Mouse (Mus musculus) kidney, postnatal 0 days (tissue): Measurements from ENCODE around the gene Col4a1. TPM values are rescaled to one million over a fixed set of nuclear protein-coding genes. Genes with fewer than 3 reads are reported as not detected.

Source experiments
- ATAC-seq: fragments of 200-750 bp; cut with Nextera tagmentation; replicated peaks from 2 replicates; pipeline ENCODE4 v1.8.0; 2017; ENCODE audit warnings: low read depth, moderate number of reproducible peaks, moderate TSS enrichment, moderate library complexity; ENCODE audit not compliant: low FRiP score
- DNase-seq: peaks from one replicate; pipeline ENCODE4 v3.0.0-alpha.2; 2016; ENCODE audit warnings: low spot score
- H3K27ac ChIP-seq: fragments of 300-500 bp; sonication (generic); 2 replicates; pipeline ENCODE4 v1.5.1; 2014; ENCODE audit warnings: mild to moderate bottlenecking
- H3K27me3 ChIP-seq: fragments of 300-500 bp; sonication (generic); 2 replicates; pipeline ENCODE4 v1.6.1; 2014; ENCODE audit warnings: low read length, mixed read lengths; ENCODE audit not compliant: insufficient read depth
- H3K36me3 ChIP-seq: fragments of 300-500 bp; sonication (generic); 2 replicates; pipeline ENCODE4 v1.6.1; 2014; ENCODE audit warnings: low read length, mixed read lengths; ENCODE audit not compliant: insufficient read depth
- H3K4me1 ChIP-seq: fragments of 300-500 bp; sonication (generic); replicated peaks from 2 replicates; pipeline ENCODE4 v1.6.1; 2014; ENCODE audit warnings: antibody characterized with exemption, low read length, mixed read lengths; ENCODE audit not compliant: insufficient read depth
- H3K4me2 ChIP-seq: fragments of 300-500 bp; sonication (generic); 2 replicates; pipeline ENCODE4 v1.6.1; 2014; ENCODE audit warnings: mild to moderate bottlenecking, low read length, moderate library complexity, mixed read lengths
- H3K4me3 ChIP-seq: fragments of 300-500 bp; sonication (generic); replicated peaks from 2 replicates; pipeline ENCODE4 v1.5.1; 2014; ENCODE audit warnings: low read depth, low read length
- H3K9ac ChIP-seq: fragments of 300-500 bp; sonication (generic); 2 replicates; pipeline ENCODE4 v1.6.1; 2014; ENCODE audit warnings: low read depth, low read length
- H3K9me3 ChIP-seq: fragments of 300-500 bp; sonication (generic); replicated peaks from 2 replicates; pipeline ENCODE4 v1.6.1; 2016; ENCODE audit warnings: low read length, inconsistent platforms, mixed read lengths
- CTCF ChIP-seq: IDR thresholded peaks from 2 replicates; pipeline ENCODE4 v1.5.1; 2016; ENCODE audit warnings: antibody characterized with exemption, low read depth, mild to moderate bottlenecking, moderate library complexity
- WGBS: fragments of 180-500 bp; shearing (Covaris S2); extraction: QIAGEN DNeasy Blood & Tissue Kit; methylation state at CpG from one replicate; pipeline ENCODE4 v1.1.7; 2014; 5-methylcytosine and 5-hydroxymethylcytosine counted together
- polyA plus RNA-seq: library from polyadenylated mRNA; unstranded; fragments of >200 nt; fragmentation: Nextera tagmentation; extraction: Ambion mirVana; gene quantifications from 2 replicates; pipeline ENCODE4 v1.2.1, GENCODE M21; 2015

Col4a1 gene
- polyA plus RNA-seq, 1 experiment from 2014 or later, result 305 TPM

DNA sequence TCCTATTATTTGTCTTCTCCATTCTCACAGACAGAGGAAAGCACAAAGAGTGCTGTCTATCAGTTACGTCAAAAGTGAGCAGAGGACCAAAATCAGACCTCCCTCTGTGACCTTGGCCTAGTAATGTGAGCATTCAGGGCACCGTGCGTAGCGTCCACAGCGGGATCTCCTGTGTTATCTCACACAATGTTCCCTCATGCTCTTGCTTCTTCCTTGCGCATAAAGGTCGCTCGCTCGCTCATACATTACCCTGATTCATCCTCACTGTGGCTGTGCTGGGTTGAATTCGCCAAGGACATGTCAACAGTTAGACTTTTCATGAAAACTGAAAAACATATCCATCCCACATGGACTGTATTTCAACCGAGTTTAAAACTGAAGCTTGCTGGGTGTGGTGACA, 115.4 kb downstream of the Col4a1 start:
- ATAC-seq, result no peak
- H3K4me3 ChIP-seq, result no peak overlapping the region
- no peaks in the 10 kb centered on the region for H3K4me1 ChIP-seq
- H3K27me3 ChIP-seq, result no peaks in the 10 kb centered on the region
- DNase-seq, result no peak
- H3K27ac ChIP-seq, result no peak overlapping the region
- no peak overlapping the region for H3K9ac ChIP-seq
- H3K4me2 ChIP-seq, result no peak overlapping the region
- TF ChIP-seq CTCF, result no peak
- WGBS, result 89% methylated on average over 11 of the region's 11 CpGs
- no peaks in the 10 kb centered on the region for H3K9me3 ChIP-seq
- peaks cover 45% of the 10 kb centered on the region for H3K36me3 ChIP-seq

DNA sequence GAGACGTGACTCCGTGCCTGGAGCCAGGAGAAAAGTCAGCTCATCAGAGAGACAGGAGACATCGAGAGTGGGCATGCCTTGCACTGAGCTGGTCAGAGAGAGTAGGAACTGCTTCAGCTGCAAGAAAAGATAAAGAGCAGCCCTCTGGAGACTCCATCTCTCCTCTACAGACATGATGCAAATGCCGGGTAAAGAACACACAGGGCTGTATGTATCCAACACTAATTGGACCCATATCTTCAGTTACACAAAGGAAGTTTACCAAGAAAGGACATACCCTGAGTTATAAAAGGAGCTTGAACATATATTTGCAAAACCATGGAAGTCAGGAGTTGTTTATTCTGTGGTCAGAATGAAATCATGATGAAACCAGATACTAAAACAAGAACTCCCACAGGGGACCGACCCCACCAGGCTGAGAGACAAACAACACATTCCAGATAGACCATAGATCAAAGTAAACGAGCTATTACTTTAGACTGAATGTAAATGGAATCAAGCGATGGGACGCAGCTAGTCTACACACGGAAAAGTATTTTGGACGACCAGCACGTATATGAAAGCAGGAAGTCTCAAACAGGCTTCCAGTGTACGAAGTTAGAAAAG, 119.8 kb downstream of the Col4a1 start:
- 0 out of 2 replicates have a peak overlapping the region, but pooled peaks have one; percentile 39 for H3K27ac ChIP-seq
- no peak for TF ChIP-seq CTCF
- 28% methylated on average over 12 of the region's 12 CpGs for WGBS
- no peak overlapping the region for H3K4me2 ChIP-seq
- DNase-seq (peak; percentile 66), ATAC-seq (no peak)
- no peak overlapping the region for H3K4me3 ChIP-seq
- H3K9me3 ChIP-seq, result no peaks in the 10 kb centered on the region
- no peak overlapping the region for H3K9ac ChIP-seq
- peaks cover 8% of the 10 kb centered on the region; the same call in 1 of the 2 replicates for H3K27me3 ChIP-seq
- H3K4me1 ChIP-seq, result 0 out of 2 replicates have a peak, but pooled peaks cover 3% of the 10 kb centered on the region
- H3K36me3 ChIP-seq, result 0 out of 2 replicates have a peak, but pooled peaks cover 6% of the 10 kb centered on the region

DNA sequence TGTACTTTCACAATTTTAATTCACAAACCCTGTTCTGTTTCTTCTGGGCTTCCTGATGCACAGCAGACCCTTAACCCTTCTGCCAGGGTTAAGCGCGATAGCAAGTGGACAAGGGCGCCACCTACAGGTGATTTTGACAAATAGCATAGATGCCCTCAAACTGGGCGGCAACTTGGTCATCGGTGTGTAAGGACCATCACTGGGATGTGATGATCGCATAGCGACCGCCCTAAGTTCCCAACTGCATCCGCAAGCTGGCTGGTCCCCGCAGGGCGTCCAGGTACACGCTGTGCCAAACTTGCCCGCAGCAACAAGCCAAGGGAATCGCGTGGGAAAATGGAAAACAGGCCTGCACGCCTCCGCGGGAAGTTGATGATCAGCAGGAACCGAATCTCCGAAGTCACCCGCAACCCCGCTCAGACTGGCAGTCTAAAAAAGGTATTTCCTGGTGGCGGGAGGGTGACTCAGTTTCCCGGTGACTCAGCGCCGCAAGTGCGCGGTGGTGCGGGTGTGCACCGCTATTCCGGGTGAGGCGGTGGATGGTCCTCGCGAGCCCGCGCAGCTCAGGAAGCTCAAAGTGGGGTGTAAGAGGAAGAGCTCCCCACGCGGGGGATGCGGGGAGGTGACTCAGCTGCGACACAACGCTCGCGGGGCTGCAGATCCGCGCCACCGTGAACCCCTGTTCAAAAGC, 124.9 kb downstream of the Col4a1 start:
- no peaks in the 10 kb centered on the region for H3K9me3 ChIP-seq
- TF ChIP-seq CTCF, result peak; percentile 98
- WGBS, result 2% methylated on average over 46 of the region's 46 CpGs
- 0 out of 2 replicates have a peak overlapping the region, but pooled peaks have one; percentile 23 for H3K9ac ChIP-seq
- peak; percentile 90 for DNase-seq
- no peaks in the 10 kb centered on the region for H3K36me3 ChIP-seq
- H3K27ac ChIP-seq, result no peak overlapping the region
- peaks cover 5% of the 10 kb centered on the region; the same call in 1 of the 2 replicates for H3K4me1 ChIP-seq
- H3K27me3 ChIP-seq, result peaks cover 10% of the 10 kb centered on the region; the same call in 1 of the 2 replicates
- peak; percentile 50; the same call in 1 of the 2 replicates for ATAC-seq
- H3K4me3 ChIP-seq, result peak overlapping the region; percentile 34
- H3K4me2 ChIP-seq, result peak overlapping the region; percentile 68

DNA sequence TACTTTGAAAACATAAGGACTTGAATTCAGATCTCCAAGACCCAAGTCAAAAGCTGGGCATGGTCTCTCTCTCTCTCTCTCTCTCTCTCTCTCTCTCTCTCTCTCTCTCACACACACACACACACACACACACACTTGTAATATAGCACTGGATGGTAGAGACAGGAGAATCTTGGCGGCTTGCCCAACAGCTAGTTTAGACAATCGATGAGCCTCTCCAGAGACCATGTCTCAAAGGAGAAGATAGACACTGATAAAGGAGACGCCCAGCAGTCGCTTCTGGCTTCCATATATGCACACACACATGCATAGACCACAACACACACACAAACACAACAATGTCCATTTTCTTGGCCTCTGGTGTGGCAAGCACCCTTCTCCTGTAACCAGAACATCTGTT, 126.2 kb downstream of the Col4a1 start:
- 71% methylated on average over 4 of the region's 4 CpGs for WGBS
- no peak for TF ChIP-seq CTCF
- no peak for DNase-seq

DNA sequence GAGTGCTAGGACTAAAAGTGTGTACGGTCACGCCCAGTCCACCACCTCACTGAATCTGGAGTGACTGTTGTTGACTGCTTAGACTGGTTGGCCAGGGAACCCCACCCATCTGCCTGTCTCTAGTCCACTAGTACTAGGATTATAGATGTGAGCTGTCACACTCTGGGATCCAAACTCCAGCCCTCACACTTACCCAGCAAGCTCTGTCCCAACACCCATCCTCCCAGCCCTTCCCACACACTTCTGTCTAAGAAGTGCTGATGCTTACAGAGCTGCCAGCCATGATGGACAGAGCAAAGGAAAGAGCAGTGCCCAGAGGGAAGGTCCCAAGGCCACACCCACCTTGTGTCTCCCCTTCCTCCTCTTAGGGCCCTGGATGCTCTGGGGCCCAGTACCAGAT, 127.0 kb downstream of the Col4a1 start:
- Histone ChIP-seq H3K9me3 (no peaks in the 10 kb centered on the region), H3K9ac (no peak overlapping the region), H3K4me2 (no peak overlapping the region), H3K36me3 (no peaks in the 10 kb centered on the region), H3K27ac (no peak overlapping the region), H3K27me3 (peaks cover 10% of the 10 kb centered on the region; the same call in 1 of the 2 replicates), H3K4me1 (peaks cover 5% of the 10 kb centered on the region), H3K4me3 (no peak overlapping the region)
- TF ChIP-seq CTCF, result no peak
- DNase-seq (no peak), ATAC-seq (no peak)
- WGBS, result 93% methylated on average over 2 of the region's 2 CpGs

More for the DNA sequence above, 126.2 kb downstream of the Col4a1 start:
- H3K9ac ChIP-seq, result no peak overlapping the region
- H3K4me3 ChIP-seq, result no peak overlapping the region
- H3K27ac ChIP-seq, result no peak overlapping the region
- H3K36me3 ChIP-seq, result no peaks in the 10 kb centered on the region
- H3K4me2 ChIP-seq, result no peak overlapping the region
- no peaks in the 10 kb centered on the region for H3K9me3 ChIP-seq
- H3K27me3 ChIP-seq, result peaks cover 10% of the 10 kb centered on the region; the same call in 1 of the 2 replicates
- peaks cover 5% of the 10 kb centered on the region for H3K4me1 ChIP-seq
- ATAC-seq, result no peak

DNA sequence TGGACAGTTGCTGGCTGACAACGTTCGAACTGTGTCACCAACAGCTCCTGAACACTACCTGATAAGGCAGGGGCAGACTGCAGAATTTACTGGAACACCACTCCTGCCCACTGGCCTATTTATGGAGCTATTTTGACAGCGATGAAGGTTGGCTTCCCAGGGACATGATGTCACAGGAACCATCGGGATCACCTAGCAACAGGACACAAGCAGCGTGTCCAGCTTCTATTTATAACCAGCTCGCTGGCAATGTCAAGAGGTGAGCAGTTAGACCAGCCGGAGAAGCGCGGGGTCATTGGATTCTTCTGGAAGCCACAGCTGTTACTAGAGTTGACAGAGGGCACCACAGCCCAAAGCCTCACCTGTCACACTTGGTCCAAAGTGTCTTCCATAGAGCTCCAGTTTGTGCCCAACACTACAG, 129.0 kb downstream of the Col4a1 start:
- Histone ChIP-seq H3K4me3 (no peak overlapping the region), H3K9me3 (no peaks in the 10 kb centered on the region), H3K27ac (no peak overlapping the region), H3K27me3 (peaks cover 10% of the 10 kb centered on the region; the same call in 1 of the 2 replicates), H3K9ac (no peak overlapping the region), H3K4me1 (peaks cover 5% of the 10 kb centered on the region), H3K4me2 (no peak overlapping the region), H3K36me3 (no peaks in the 10 kb centered on the region)
- 39% methylated on average over 9 of the region's 9 CpGs for WGBS
- DNase-seq (no peak), ATAC-seq (0 out of 2 replicates have a peak, but pooled peaks have one; percentile 16)
- TF ChIP-seq CTCF, result no peak
